ENCODE assay signal across 23 mouse cellular contexts in genomic region chr16:6147957-6148356, GRCm38 (mm10).
A peak's percentile ranks its signal among the peaks of the same experiment; 100 is the strongest.
DNase-seq lines count a peak whose midpoint lies in the region; ATAC-seq lines count a peak whose summit lies in the region.
"Had no signal": no experiment of that assay in that cellular context is flagged by ENCODE, and none has a peak within 500 bp of the region (broad histone marks: within the 10 kb centered on the region; RNA-seq: fewer than 3 reads in every experiment).

No protein-coding gene starts in this region.

- no peak overlapping the region for H3K27ac ChIP-seq in liver, embryonic 12.5 days
- H3K27ac ChIP-seq: heart, embryonic 13.5 days; hindbrain, embryonic 14.5 days; intestine, embryonic 15.5 days; kidney, embryonic 15.5 days; limb, embryonic 13.5 days; liver, embryonic 14.5 days; midbrain, embryonic 12.5 days; neural tube, embryonic 13.5 days had no signal

- H3K9me3 ChIP-seq in liver, embryonic 12.5 days (replicated peaks), result no peaks in the 10 kb centered on the region
- H3K9me3 ChIP-seq: heart, embryonic 13.5 days; intestine, embryonic 15.5 days; kidney, embryonic 15.5 days; limb, embryonic 13.5 days; midbrain, embryonic 12.5 days; neural tube, embryonic 13.5 days had no signal

- H3K4me3 ChIP-seq in liver, embryonic 12.5 days, result no peak overlapping the region
- H3K4me3 ChIP-seq: heart, embryonic 13.5 days; intestine, embryonic 15.5 days; kidney, embryonic 15.5 days; limb, embryonic 13.5 days; midbrain, embryonic 12.5 days; neural tube, embryonic 13.5 days had no signal

- no peaks in the 10 kb centered on the region for H3K4me1 ChIP-seq in liver, embryonic 12.5 days
- H3K4me1 ChIP-seq: heart, embryonic 13.5 days; intestine, embryonic 15.5 days; kidney, embryonic 15.5 days; limb, embryonic 13.5 days; midbrain, embryonic 12.5 days; neural tube, embryonic 13.5 days had no signal

- no peak overlapping the region for H3K9ac ChIP-seq in liver, embryonic 12.5 days
- H3K9ac ChIP-seq: heart, embryonic 13.5 days; hindbrain, embryonic 14.5 days; intestine, embryonic 15.5 days; kidney, embryonic 15.5 days; limb, embryonic 13.5 days; liver, embryonic 14.5 days; midbrain, embryonic 12.5 days; neural tube, embryonic 13.5 days had no signal

- H3K36me3 ChIP-seq in liver, embryonic 12.5 days, result no peaks in the 10 kb centered on the region
- H3K36me3 ChIP-seq: heart, embryonic 13.5 days; intestine, embryonic 15.5 days; kidney, embryonic 15.5 days; limb, embryonic 13.5 days; midbrain, embryonic 12.5 days; neural tube, embryonic 13.5 days had no signal

- ATAC-seq in liver, embryonic 12.5 days, result no peak
- ATAC-seq: intestine, embryonic 15.5 days; lung, postnatal 0 days had no signal

- WGBS in liver, embryonic 12.5 days (ENCODE audit: insufficient replicate concordance), result 59% methylated on average over 7 of the region's 7 CpGs

- intact Hi-C loops in left cerebral cortex, postnatal 4 days (cut with DNase I), result no loop called here

- no peak overlapping the region for H3K4me2 ChIP-seq in liver, embryonic 12.5 days
- H3K4me2 ChIP-seq: heart, embryonic 13.5 days; hindbrain, embryonic 14.5 days; intestine, embryonic 15.5 days; kidney, embryonic 15.5 days; limb, embryonic 13.5 days; midbrain, embryonic 12.5 days; neural tube, embryonic 13.5 days had no signal

- DNase-seq in left cerebral cortex, adult 18-20 months (ENCODE audit: low spot score in 2 of 2), result peak; percentile 4 to 8
- DNase-seq in left cerebral cortex, postnatal 4 days, result no peak
- DNase-seq in right cerebral cortex, postnatal 25 days, result peak; percentile 11
- no peak for DNase-seq in right cerebral cortex, postnatal 4 days
- DNase-seq in layer of hippocampus, adult 8-10 months (ENCODE audit: low spot score in 2 of 2), result peak; percentile 13 to 36
- peak; percentile 55 for DNase-seq in telencephalon, adult 2 months (ENCODE audit: low read depth, low spot score)
- DNase-seq in yolk sac, embryonic 10.5 days (ENCODE audit: low spot score), result no peak
- DNase-seq: adrenal gland, adult 2 months; cerebellum, postnatal 10 days; embryo, embryonic 11 days; gastrocnemius, postnatal 14 days; heart, adult 18-20 months; kidney, postnatal 4 days had no signal

- no peaks in the 10 kb centered on the region for H3K27me3 ChIP-seq in liver, embryonic 12.5 days (replicated peaks)
- H3K27me3 ChIP-seq: heart, embryonic 13.5 days; intestine, embryonic 15.5 days; kidney, embryonic 15.5 days; limb, embryonic 13.5 days; midbrain, embryonic 12.5 days; neural tube, embryonic 13.5 days had no signal

Comparison
In these comparisons a context has a peak if more than half of its experiments do, and no peak if none do; other contexts are left out.
1. DNase-seq: peak in left cerebral cortex, adult 18-20 months (2 of 2), right cerebral cortex, postnatal 25 days (single experiment), layer of hippocampus, adult 8-10 months (2 of 2) and telencephalon, adult 2 months (single experiment); none in left cerebral cortex, postnatal 4 days (single experiment), right cerebral cortex, postnatal 4 days (single experiment) and yolk sac, embryonic 10.5 days (single experiment).